Mouse (Mus musculus) right cerebral cortex, postnatal 4 days (tissue): ENCODE results near the gene Cpt1c.
A peak's percentile ranks its signal among the peaks of the same experiment; 100 is the strongest.
"Not testable (repeated sequence)": the region's sequence is repeated elsewhere in the genome, so short reads cannot be mapped to it uniquely, and the experiment has no call there.

Source experiments
- DNase-seq: peaks from one replicate; pipeline ENCODE4 v3.0.0-alpha.2; 2022

The Cpt1c gene

GRCm38 (mm10) chr7:44974383-44975116, at the start of gene Cpt1c:
Gene Cpt1c, minus strand, starts transcription at chr7:44974851.
- DNase-seq, result peak; percentile 95

GRCm38 (mm10) chr7:45023711-45024110, 49.1 kb upstream of the Cpt1c start:
- not testable (repeated sequence) for DNase-seq

- DNase-seq, result no peak
Observed at GRCm38 (mm10) chr7:45020225-45020624, 45.6 kb upstream of the Cpt1c start.

GRCm38 (mm10) chr7:45019031-45019571, 44.5 kb upstream of the Cpt1c start:
- no peak for DNase-seq

- DNase-seq, result peak; percentile 50
Observed at GRCm38 (mm10) chr7:45017242-45018061, 42.8 kb upstream of the Cpt1c start, which contains the start of gene Rras. Gene Rras, plus strand, starts transcription at chr7:45017961.

- no peak for DNase-seq
Observed at GRCm38 (mm10) chr7:45016761-45017160, 42.1 kb upstream of the Cpt1c start.

- peak; percentile 98 for DNase-seq
Observed at GRCm38 (mm10) chr7:45015957-45016612, 41.4 kb upstream of the Cpt1c start, which contains the start of gene Scaf1. Gene Scaf1, minus strand, starts transcription at chr7:45016363.

- DNase-seq, result no peak
Observed at GRCm38 (mm10) chr7:45015344-45015956, 40.8 kb upstream of the Cpt1c start.

GRCm38 (mm10) chr7:45014096-45014451, 39.4 kb upstream of the Cpt1c start:
- DNase-seq, result no peak

GRCm38 (mm10) chr7:45013366-45014095, 38.9 kb upstream of the Cpt1c start:
- no peak for DNase-seq

GRCm38 (mm10) chr7:45012824-45013223, 38.2 kb upstream of the Cpt1c start:
- DNase-seq, result no peak

GRCm38 (mm10) chr7:45012011-45012410, 37.4 kb upstream of the Cpt1c start:
- DNase-seq, result no peak

- DNase-seq, result no peak
Observed at GRCm38 (mm10) chr7:45008411-45008810, 33.8 kb upstream of the Cpt1c start.

- DNase-seq, result no peak
Observed at GRCm38 (mm10) chr7:45007846-45008245, 33.2 kb upstream of the Cpt1c start.

- no peak for DNase-seq
Observed at GRCm38 (mm10) chr7:45007141-45007540, 32.5 kb upstream of the Cpt1c start.

- no peak for DNase-seq
Observed at GRCm38 (mm10) chr7:45006503-45006902, 31.9 kb upstream of the Cpt1c start.

GRCm38 (mm10) chr7:45005321-45005992, 30.8 kb upstream of the Cpt1c start:
- no peak for DNase-seq

GRCm38 (mm10) chr7:45004546-45004945, 29.9 kb upstream of the Cpt1c start:
- no peak for DNase-seq

GRCm38 (mm10) chr7:45002440-45002839, 27.8 kb upstream of the Cpt1c start:
- DNase-seq, result no peak

GRCm38 (mm10) chr7:45000539-45001114, 26.0 kb upstream of the Cpt1c start:
- DNase-seq, result no peak

GRCm38 (mm10) chr7:44999753-45000152, 25.1 kb upstream of the Cpt1c start:
- DNase-seq, result no peak
